Mouse (Mus musculus) liver, adult 2 months (tissue): ENCODE data around the gene Adamts20. TPM values are rescaled to one million over a fixed set of nuclear protein-coding genes. Genes with fewer than 3 reads are reported as not detected.

Source experiments
- DNase-seq: peaks from one replicate; pipeline ENCODE4 v3.0.0-alpha.2; 2011; ENCODE audit warnings: low read depth, low spot score; ENCODE audit errors: extremely low read depth
- H3K27ac ChIP-seq: fragments of 200-500 bp; replicated peaks from 2 replicates; pipeline ENCODE4 v1.5.1; 2012; ENCODE audit warnings: low read depth, mild to moderate bottlenecking, control low read depth, inconsistent platforms, low read length; ENCODE audit not compliant: insufficient read depth
- H3K27me3 ChIP-seq: fragments of 200-500 bp; 2 replicates; pipeline ENCODE4 v1.6.1; 2012; ENCODE audit warnings: mild to moderate bottlenecking, moderate library complexity, low read length, inconsistent platforms; ENCODE audit not compliant: control insufficient read depth, insufficient read depth
- H3K36me3 ChIP-seq: fragments of 200-500 bp; 2 replicates; pipeline ENCODE4 v1.6.1; 2012; ENCODE audit warnings: low read length, inconsistent platforms; ENCODE audit not compliant: control insufficient read depth, insufficient read depth
- H3K4me1 ChIP-seq: fragments of 200-500 bp; 2 replicates; pipeline ENCODE4 v1.6.1; 2011; ENCODE audit warnings: low read length; ENCODE audit not compliant: control insufficient read depth, insufficient read depth
- H3K4me3 ChIP-seq: fragments of 200-500 bp; 2 replicates; pipeline ENCODE4 v1.5.1; 2011; ENCODE audit warnings: low read depth, mild to moderate bottlenecking, control low read depth, low read length, moderate library complexity; ENCODE audit not compliant: insufficient read depth
- H3K79me2 ChIP-seq: fragments of 200-500 bp; 2 replicates; pipeline ENCODE4 v1.6.1; 2012; ENCODE audit warnings: inconsistent platforms, mild to moderate bottlenecking, low read length, moderate library complexity; ENCODE audit not compliant: control insufficient read depth, insufficient read depth
- H3K9ac ChIP-seq: fragments of 200-500 bp; 2 replicates; pipeline ENCODE4 v1.6.1; 2012; ENCODE audit warnings: low read depth, mild to moderate bottlenecking, control low read depth, inconsistent platforms, low read length
- CTCF ChIP-seq: fragments of 200-500 bp; IDR thresholded peaks from 2 replicates; pipeline ENCODE4 v1.5.1; 2011; ENCODE audit warnings: low read depth, low read length, control low read depth
- POLR2A ChIP-seq: fragments of 200-500 bp; IDR thresholded peaks from 2 replicates; pipeline ENCODE4 v1.6.1; 2011; ENCODE audit warnings: low read length, control low read depth; ENCODE audit not compliant: insufficient read depth; ENCODE audit errors: extremely low read depth
- WGBS: fragments of 180-500 bp; shearing (Covaris S2); methylation state at CpG from one replicate; pipeline ENCODE4 v1.1.7; 2018; 5-methylcytosine and 5-hydroxymethylcytosine counted together
- polyA plus RNA-seq: library from polyadenylated mRNA; depleted of rRNA; stranded (reverse); fragments of >200 nt; gene quantifications from 2 replicates; pipeline ENCODE4 v1.2.3, GENCODE M21; 2012
- total RNA-seq: library from RNA; depleted of rRNA; stranded (reverse); fragments of >200 nt; gene quantifications from 2 replicates; pipeline ENCODE4 v1.2.3, GENCODE M21; 2014

The Adamts20 gene
- total and polyA plus RNA-seq, 2 experiments: not detected

DNA sequence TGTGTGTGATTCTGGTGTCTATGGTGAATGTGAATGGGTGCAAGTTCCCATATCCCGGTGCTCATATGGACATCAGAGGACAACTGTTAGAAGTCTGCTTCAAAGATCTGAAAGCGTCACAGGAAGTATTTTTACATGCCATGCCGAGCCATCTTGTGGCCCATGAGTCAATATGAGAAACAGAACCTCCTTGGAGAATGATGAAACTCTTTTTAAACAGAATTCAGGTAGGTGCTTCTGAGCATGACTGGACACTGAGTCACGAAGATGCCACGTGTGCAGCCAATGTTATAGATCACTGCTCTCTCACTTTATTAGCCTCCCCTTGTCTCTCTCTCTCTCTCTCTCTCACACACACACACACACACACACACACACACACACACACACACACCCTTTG lies 10.8 kb upstream of the Adamts20 start:
- TF ChIP-seq POLR2A: no peak
- TF ChIP-seq CTCF: no peak
- no peak for DNase-seq

DNA sequence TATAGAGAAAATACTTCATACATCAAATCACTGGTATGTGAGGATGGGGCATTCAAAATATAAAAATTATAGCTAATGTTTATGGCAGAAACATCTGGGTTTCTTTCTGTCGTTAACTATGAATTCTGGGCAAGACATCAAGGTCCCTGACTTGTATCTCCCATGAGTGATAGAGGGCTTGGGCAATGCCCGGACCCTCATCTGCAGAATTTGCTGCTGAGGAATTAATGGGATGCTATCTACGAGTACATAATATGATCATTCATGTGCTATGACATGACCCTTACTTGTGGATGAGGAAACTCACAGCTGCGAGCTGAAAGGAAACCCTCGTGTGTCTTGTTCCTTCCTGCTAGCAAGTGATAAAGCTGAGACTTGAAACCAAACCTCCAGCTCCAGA lies 5.1 kb upstream of the Adamts20 start:
- H3K79me2 ChIP-seq: no peaks in the 10 kb centered on the region
- H3K4me1 ChIP-seq: no peaks in the 10 kb centered on the region
- H3K27ac ChIP-seq: no peak overlapping the region
- 63% methylated on average over 5 of the region's 5 CpGs for WGBS
- no peak for DNase-seq
- no peak overlapping the region for H3K9ac ChIP-seq
- no peaks in the 10 kb centered on the region for H3K36me3 ChIP-seq
- TF ChIP-seq CTCF (no peak), POLR2A (no peak)
- no peaks in the 10 kb centered on the region for H3K27me3 ChIP-seq
- H3K4me3 ChIP-seq: no peak overlapping the region

More for the DNA sequence above, 10.8 kb upstream of the Adamts20 start:
- Histone ChIP-seq H3K4me3 (no peak overlapping the region), H3K79me2 (no peaks in the 10 kb centered on the region), H3K36me3 (no peaks in the 10 kb centered on the region), H3K9ac (no peak overlapping the region), H3K27me3 (no peaks in the 10 kb centered on the region), H3K27ac (no peak overlapping the region), H3K4me1 (no peaks in the 10 kb centered on the region)
- WGBS: 87% methylated on average over 5 of the region's 5 CpGs

GRCm38 (mm10) chr15:94464881-94465280 lies 337 bp downstream of the Adamts20 start:
- H3K79me2 ChIP-seq: no peaks in the 10 kb centered on the region
- no peak overlapping the region for H3K9ac ChIP-seq
- H3K4me3 ChIP-seq: no peak overlapping the region
- TF ChIP-seq POLR2A (no peak), CTCF (no peak)
- H3K27me3 ChIP-seq: no peaks in the 10 kb centered on the region; the same call in 1 of the 2 replicates
- WGBS: 85% methylated on average over 14 of the region's 14 CpGs
- no peak for DNase-seq
- H3K27ac ChIP-seq: no peak overlapping the region
- H3K4me1 ChIP-seq: no peaks in the 10 kb centered on the region
- no peaks in the 10 kb centered on the region for H3K36me3 ChIP-seq

GRCm38 (mm10) chr15:94463251-94463650 lies 2.0 kb downstream of the Adamts20 start:
- no peaks in the 10 kb centered on the region for H3K79me2 ChIP-seq
- no peak overlapping the region for H3K9ac ChIP-seq
- DNase-seq: no peak
- no peak overlapping the region for H3K4me3 ChIP-seq
- H3K27me3 ChIP-seq: no peaks in the 10 kb centered on the region; the same call in 1 of the 2 replicates
- no peaks in the 10 kb centered on the region for H3K4me1 ChIP-seq
- H3K27ac ChIP-seq: no peak overlapping the region
- no peaks in the 10 kb centered on the region for H3K36me3 ChIP-seq
- WGBS: 48% methylated on average over 3 of the region's 3 CpGs
- TF ChIP-seq CTCF (no peak), POLR2A (no peak)

GRCm38 (mm10) chr15:94462206-94462605 lies 3.0 kb downstream of the Adamts20 start:
- no peaks in the 10 kb centered on the region for H3K36me3 ChIP-seq
- WGBS: 45% methylated on average over 3 of the region's 3 CpGs
- DNase-seq: no peak
- no peaks in the 10 kb centered on the region for H3K4me1 ChIP-seq
- H3K27ac ChIP-seq: no peak overlapping the region
- TF ChIP-seq CTCF (no peak), POLR2A (no peak)
- no peaks in the 10 kb centered on the region for H3K79me2 ChIP-seq
- no peak overlapping the region for H3K4me3 ChIP-seq
- no peak overlapping the region for H3K9ac ChIP-seq
- no peaks in the 10 kb centered on the region; the same call in 1 of the 2 replicates for H3K27me3 ChIP-seq

- WGBS: 83% methylated on average over 9 of the region's 9 CpGs
Observed at GRCm38 (mm10) chr15:94461166-94461565, 4.1 kb downstream of the Adamts20 start.

More at GRCm38 (mm10) chr15:94461166-94461565, 4.1 kb downstream of the Adamts20 start:
- H3K9ac ChIP-seq: no peak overlapping the region
- H3K79me2 ChIP-seq: no peaks in the 10 kb centered on the region
- DNase-seq: no peak
- no peak overlapping the region for H3K27ac ChIP-seq
- TF ChIP-seq CTCF (no peak), POLR2A (no peak)
- H3K36me3 ChIP-seq: no peaks in the 10 kb centered on the region
- H3K4me3 ChIP-seq: no peak overlapping the region
- H3K4me1 ChIP-seq: no peaks in the 10 kb centered on the region
- H3K27me3 ChIP-seq: no peaks in the 10 kb centered on the region; the same call in 1 of the 2 replicates
